ENCODE assay signal across 13 mouse cellular contexts in genomic region chr3:105099526-105100269, GRCm38 (mm10). TPM values are rescaled to one million over a fixed set of nuclear protein-coding genes. Genes with fewer than 3 reads are reported as not detected.
DNase-seq lines count a peak whose midpoint lies in the region; ATAC-seq and TF ChIP-seq lines count a peak whose summit lies in the region.
"Had no signal": no experiment of that assay in that cellular context is flagged by ENCODE, and none has a peak within 500 bp of the region (broad histone marks: within the 10 kb centered on the region; RNA-seq: fewer than 3 reads in every experiment).

No protein-coding gene starts in this region.

- no peak for TF ChIP-seq CTCF in gastrocnemius, adult 2 months (IDR thresholded peaks at IDR 0.05)
- no peak for TF ChIP-seq CTCF in forebrain, postnatal 0 days (IDR thresholded peaks at IDR 0.05; ENCODE audit: low read depth)

- peak overlapping the region; percentile 17 for H3K9ac ChIP-seq in kidney, embryonic 16.5 days (replicated peaks; ENCODE audit: low read length)
- no peak overlapping the region for H3K9ac ChIP-seq in forebrain, postnatal 0 days

- peak overlapping the region; percentile 2; the same call in 1 of the 2 replicates for H3K27ac ChIP-seq in gastrocnemius, adult 2 months
- peak overlapping the region; percentile 69 for H3K27ac ChIP-seq in kidney, embryonic 16.5 days (ENCODE audit: low read length)
- H3K27ac ChIP-seq in forebrain, postnatal 0 days (ENCODE audit: low read depth, low read length) = no peak overlapping the region
- H3K27ac ChIP-seq: limb, embryonic 10.5 days had no signal

- no peaks in the 10 kb centered on the region for H3K9me3 ChIP-seq in kidney, embryonic 16.5 days (ENCODE audit: low read length)
- no peaks in the 10 kb centered on the region for H3K9me3 ChIP-seq in forebrain, postnatal 0 days (ENCODE audit: low read length)
- H3K9me3 ChIP-seq: limb, embryonic 10.5 days had no signal

- H3K4me1 ChIP-seq in kidney, embryonic 16.5 days (ENCODE audit: insufficient read depth, low read length) = peaks cover 7% of the 10 kb centered on the region
- H3K4me1 ChIP-seq in forebrain, postnatal 0 days (ENCODE audit: insufficient read depth) = peaks cover 7% of the 10 kb centered on the region; the same call in 1 of the 2 replicates

- H3K4me3 ChIP-seq in gastrocnemius, adult 2 months = no peak overlapping the region
- H3K4me3 ChIP-seq in kidney, embryonic 16.5 days (ENCODE audit: low read length) = no peak overlapping the region
- H3K4me3 ChIP-seq in forebrain, postnatal 0 days (ENCODE audit: low read depth, low read length) = no peak overlapping the region
- H3K4me3 ChIP-seq: limb, embryonic 10.5 days had no signal

- intact Hi-C loops in gastrocnemius, adult 2 months (cut with DNase I) = no loop called here

- WGBS in kidney, embryonic 16.5 days = 10% methylated on average over 15 of the region's 15 CpGs
- 12% methylated on average over 15 of the region's 15 CpGs for WGBS in forebrain, postnatal 0 days

- no peaks in the 10 kb centered on the region for H3K36me3 ChIP-seq in kidney, embryonic 16.5 days (ENCODE audit: insufficient read depth, low read length)
- H3K36me3 ChIP-seq in forebrain, postnatal 0 days (ENCODE audit: insufficient read depth) = no peaks in the 10 kb centered on the region
- H3K36me3 ChIP-seq: limb, embryonic 10.5 days had no signal

- peak; percentile 93 for ATAC-seq in kidney, embryonic 16.5 days (ENCODE audit: low FRiP score, low TSS enrichment)
- ATAC-seq in forebrain, postnatal 0 days = peak; percentile 20; the same call in 1 of the 2 replicates
- ATAC-seq: Patski had no signal

- no peak for DNase-seq in gastrocnemius, adult 2 months
- DNase-seq in gastrocnemius, adult 8-10 months (ENCODE audit: low spot score in 2 of 2) = no peak
- no peak for DNase-seq in kidney, adult 11 months
- peak; percentile 25 for DNase-seq in Muller cell, postnatal 12 days (ENCODE audit: inconsistent ontology term)
- no peak for DNase-seq in forebrain, postnatal 0 days
- DNase-seq in frontal cortex, postnatal 25 days (ENCODE audit: low spot score in 2 of 2) = no peak
- no peak for DNase-seq in urinary bladder, postnatal 10 days (ENCODE audit: low spot score)

- no peaks in the 10 kb centered on the region for H3K27me3 ChIP-seq in kidney, embryonic 16.5 days (ENCODE audit: insufficient read depth, low read length)
- no peaks in the 10 kb centered on the region for H3K27me3 ChIP-seq in forebrain, postnatal 0 days (ENCODE audit: insufficient read depth, low read length)

- H3K4me2 ChIP-seq in kidney, embryonic 16.5 days (replicated peaks; ENCODE audit: low read depth, low read length) = no peak overlapping the region; the same call in 1 of the 2 replicates
- no peak overlapping the region for H3K4me2 ChIP-seq in forebrain, postnatal 0 days (ENCODE audit: low read depth)

RNA-seq across cellular contexts. Expression of gene 4930564D02Rik, which starts 33.1 kb away (rescaled TPM):
- total RNA-seq in gastrocnemius, adult 2 months (2021) = not detected
- total RNA-seq in gastrocnemius, adult 8-10 months (2022) = not detected
- polyA plus RNA-seq in kidney, embryonic 16.5 days (2015; fragmentation: Nextera tagmentation; extraction: Ambion mirVana) = not detected in 2 replicates
- not detected in 2 replicates for total RNA-seq in forebrain, postnatal 0 days (2014; rRNA removed)
- not detected in 2 replicates for polyA plus RNA-seq in forebrain, postnatal 0 days (2015; fragmentation: Nextera tagmentation; extraction: Ambion mirVana)
- polyA plus RNA-seq: frontal cortex, adult 2 months; limb, embryonic 10.5 days; lung, embryonic 16.5 days; neural tube, embryonic 11.5 days; Patski had no signal

RNA-seq across cellular contexts. Expression of gene Cttnbp2nl, which starts 46.8 kb away (rescaled TPM):
- total RNA-seq in gastrocnemius, adult 2 months (2021) = 1 to 10 TPM; 4.5 to 8.4 TPM
- 1 to 10 TPM; 2.7 to 5.5 (median 4.0) TPM for total RNA-seq in gastrocnemius, adult 8-10 months (2022)
- polyA plus RNA-seq in kidney, embryonic 16.5 days (2015; fragmentation: Nextera tagmentation; extraction: Ambion mirVana) = 28.6 and 29.3 TPM in 2 replicates
- 27.9 and 31.7 TPM in 2 replicates for total RNA-seq in forebrain, postnatal 0 days (2014; rRNA removed)
- 32.9 and 44.9 TPM in 2 replicates for polyA plus RNA-seq in forebrain, postnatal 0 days (2015; fragmentation: Nextera tagmentation; extraction: Ambion mirVana)
